ENCODE assay signal across 9 mouse cellular contexts in genomic region chr11:68692010-68692692, GRCm38 (mm10). TPM values are rescaled to one million over a fixed set of nuclear protein-coding genes. Genes with fewer than 3 reads are reported as not detected.
A peak's percentile ranks its signal among the peaks of the same experiment; 100 is the strongest.
DNase-seq lines count a peak whose midpoint lies in the region; ATAC-seq and TF ChIP-seq lines count a peak whose summit lies in the region.
"Had no signal": no experiment of that assay in that cellular context is flagged by ENCODE, and none has a peak within 500 bp of the region (broad histone marks: within the 10 kb centered on the region; RNA-seq: fewer than 3 reads in every experiment).

No protein-coding gene starts in this region.

- peaks cover 37% of the 10 kb centered on the region for H3K4me1 ChIP-seq in heart, embryonic 10.5 days
- H3K4me1 ChIP-seq in thymus, adult 2 months (replicated peaks; ENCODE audit: control insufficient read depth, insufficient read depth, low read length): peaks cover 17% of the 10 kb centered on the region
- H3K4me1 ChIP-seq in liver, embryonic 16.5 days (ENCODE audit: control insufficient read depth, low read depth, low read length): peaks cover 20% of the 10 kb centered on the region

- H3K4me3 ChIP-seq in heart, embryonic 10.5 days: peak overlapping the region; percentile 84
- peak overlapping the region; percentile 60 for H3K4me3 ChIP-seq in thymus, adult 2 months (ENCODE audit: control insufficient read depth, insufficient read depth, low read length)
- peak overlapping the region; percentile 71 for H3K4me3 ChIP-seq in liver, embryonic 16.5 days (ENCODE audit: low read depth, low read length)

- peaks cover 8% of the 10 kb centered on the region; the same call in 1 of the 2 replicates for H3K36me3 ChIP-seq in heart, embryonic 10.5 days
- no peaks in the 10 kb centered on the region for H3K36me3 ChIP-seq in thymus, adult 2 months (ENCODE audit: control insufficient read depth, insufficient read depth, low read length)
- H3K36me3 ChIP-seq in liver, embryonic 16.5 days (ENCODE audit: control insufficient read depth, insufficient read depth): no peaks in the 10 kb centered on the region
- H3K36me3 ChIP-seq: G1E had no signal

- WGBS in heart, embryonic 10.5 days: 1% methylated on average over 34 of the region's 34 CpGs
- WGBS in thymus, adult 2 months: 3% methylated on average over 34 of the region's 34 CpGs
- WGBS in liver, embryonic 16.5 days (ENCODE audit: insufficient replicate concordance): 2% methylated on average over 34 of the region's 34 CpGs

- peak overlapping the region; percentile 86 for H3K9ac ChIP-seq in liver, embryonic 16.5 days (ENCODE audit: low read depth, low read length)

- no peaks in the 10 kb centered on the region for H3K9me3 ChIP-seq in heart, embryonic 10.5 days
- no peaks in the 10 kb centered on the region for H3K9me3 ChIP-seq in liver, embryonic 16.5 days (replicated peaks; ENCODE audit: control insufficient read depth, low read length)
- H3K9me3 ChIP-seq: G1E had no signal

- peak overlapping the region; percentile 96 for H3K27ac ChIP-seq in heart, embryonic 10.5 days
- H3K27ac ChIP-seq in thymus, adult 2 months (ENCODE audit: control insufficient read depth, insufficient read depth, low read length): no peak overlapping the region
- peak overlapping the region; percentile 77 for H3K27ac ChIP-seq in liver, embryonic 16.5 days (ENCODE audit: low read length)

- intact Hi-C loops in heart, postnatal 36 days (cut with DNase I): no loop called here

- H3K27me3 ChIP-seq in heart, embryonic 10.5 days (ENCODE audit: insufficient read depth, poor library complexity, severe bottlenecking): no peaks in the 10 kb centered on the region
- H3K27me3 ChIP-seq in thymus, adult 2 months (ENCODE audit: control insufficient read depth, insufficient read depth, low read length): peaks cover 9% of the 10 kb centered on the region
- peaks cover 5% of the 10 kb centered on the region; the same call in 1 of the 2 replicates for H3K27me3 ChIP-seq in liver, embryonic 16.5 days (ENCODE audit: control insufficient read depth, insufficient read depth, low read depth, low read length)

- ATAC-seq in liver, embryonic 16.5 days (ENCODE audit: low read depth): no peak; the same call in 1 of the 2 replicates

- TF ChIP-seq POLR2A in thymus, adult 2 months (IDR thresholded peaks at IDR 0.05; ENCODE audit: control insufficient read depth, extremely low read depth, insufficient read depth, low read length, poor library complexity): no peak

- no peak for TF ChIP-seq CTCF in thymus, adult 2 months (IDR thresholded peaks at IDR 0.05; ENCODE audit: borderline replicate concordance, control insufficient read depth, extremely low read depth, insufficient read depth, low read length, poor library complexity)

- peak overlapping the region; percentile 100 for H3K4me2 ChIP-seq in liver, embryonic 16.5 days (ENCODE audit: low read depth, low read length)

- DNase-seq in heart, embryonic 10.5 days (ENCODE audit: low spot score): no peak
- DNase-seq in heart, postnatal 36 days: no peak
- no peak for DNase-seq in thymus, adult 2 months
- DNase-seq in thymus, postnatal 14 days: no peak
- peak; percentile 35 for DNase-seq in heart, postnatal 4 days
- peak; percentile 56 for DNase-seq in testis, postnatal 10 days (ENCODE audit: low spot score)
- no peak for DNase-seq in gastrocnemius, adult 8-10 months (ENCODE audit: low spot score in 2 of 2)

RNA-seq across cellular contexts. Expression of gene Myh10, which starts 0.8 kb away (rescaled TPM):
- polyA plus RNA-seq in heart, embryonic 10.5 days (2016; fragmentation: Nextera tagmentation; extraction: Ambion mirVana): 181 and 184 TPM in 2 replicates
- 10 to 100 TPM; 23.0 to 26.4 TPM for total RNA-seq in heart, postnatal 36 days (2021)
- 5.6 and 5.7 TPM in 2 replicates for polyA plus RNA-seq in thymus, adult 2 months (2012; rRNA removed)
- 100 to 1,000 TPM; 165 to 169 TPM for total RNA-seq in heart, postnatal 4 days (2021)
- 13.0 and 13.6 TPM in 2 replicates for polyA plus RNA-seq in liver, embryonic 16.5 days (2015; fragmentation: Nextera tagmentation; extraction: Ambion mirVana)
- total RNA-seq in gastrocnemius, adult 8-10 months (2022): 10 to 100 TPM; 13.2 to 20.4 (median 15.8) TPM

Comparison
In these comparisons a context has a peak if more than half of its experiments do, and no peak if none do; other contexts are left out.
1. DNase-seq: peak in heart, postnatal 4 days (single experiment) and testis, postnatal 10 days (single experiment); none in heart, embryonic 10.5 days (single experiment), heart, postnatal 36 days (0 of 2), thymus, adult 2 months (single experiment), thymus, postnatal 14 days (single experiment) and gastrocnemius, adult 8-10 months (0 of 2).
2. RNA of gene Myh10, which starts 0.8 kb away (total RNA-seq): 165 to 169 TPM in heart, postnatal 4 days; 23.0 to 26.4 TPM in heart, postnatal 36 days and 13.2 to 20.4 TPM in gastrocnemius, adult 8-10 months; every median in the first group is over 4 times any median in the second.
3. Peak in every context shown above with its lines, with median percentiles within 50 percentile points of each other: H3K4me3 ChIP-seq.